Mouse (Mus musculus) forebrain, embryonic 10.5 days (tissue): ENCODE results near the gene Ktn1. TPM values are rescaled to one million over a fixed set of nuclear protein-coding genes. Genes with fewer than 3 reads are reported as not detected.

Experiments
- DNase-seq: peaks from one replicate; pipeline ENCODE4 v3.0.0-alpha.2; 2017; ENCODE audit warnings: low spot score; ENCODE audit errors: extremely low spot score
- H3K27ac ChIP-seq: fragments of 300-500 bp; sonication (generic); 2 replicates; pipeline ENCODE4 v1.5.1; 2016; ENCODE audit warnings: mild to moderate bottlenecking
- H3K27me3 ChIP-seq: fragments of 300-500 bp; sonication (generic); 2 replicates; pipeline ENCODE4 v1.6.1; 2016; ENCODE audit warnings: mild to moderate bottlenecking; ENCODE audit not compliant: poor library complexity, severe bottlenecking
- H3K36me3 ChIP-seq: fragments of 300-500 bp; sonication (generic); replicated peaks from 2 replicates; pipeline ENCODE4 v1.6.1; 2016; ENCODE audit warnings: mild to moderate bottlenecking, moderate library complexity
- H3K4me1 ChIP-seq: fragments of 300-500 bp; sonication (generic); 2 replicates; pipeline ENCODE4 v1.6.1; 2016
- H3K4me3 ChIP-seq: fragments of 300-500 bp; sonication (generic); 2 replicates; pipeline ENCODE4 v1.5.1; 2016; ENCODE audit warnings: mild to moderate bottlenecking, moderate library complexity
- H3K9me3 ChIP-seq: fragments of 300-500 bp; sonication (generic); 2 replicates; pipeline ENCODE4 v1.6.1; 2016; ENCODE audit warnings: mild to moderate bottlenecking, moderate library complexity
- WGBS: fragments of 180-500 bp; shearing (Covaris S2); methylation state at CpG from one replicate; pipeline ENCODE4 v1.1.7; 2016; 5-methylcytosine and 5-hydroxymethylcytosine counted together
- polyA plus RNA-seq: library from polyadenylated mRNA; unstranded; fragments of >200 nt; fragmentation: Nextera tagmentation; extraction: Ambion mirVana; gene quantifications from 2 replicates; pipeline ENCODE4 v1.2.1, GENCODE M21; 2016

Gene Ktn1
- polyA plus RNA-seq, 1 experiment from 2014 or later, result 66.5 TPM

- no peaks in the 10 kb centered on the region for H3K9me3 ChIP-seq
- no peaks in the 10 kb centered on the region for H3K4me1 ChIP-seq
- WGBS, result 97% methylated on average over 10 of the region's 10 CpGs
- no peak overlapping the region for H3K27ac ChIP-seq
- no peaks in the 10 kb centered on the region for H3K27me3 ChIP-seq
- no peak for DNase-seq
- no peak overlapping the region for H3K4me3 ChIP-seq
- H3K36me3 ChIP-seq, result peaks cover 96% of the 10 kb centered on the region
These were observed 34.6 kb downstream of the Ktn1 start for GRCm38 (mm10) chr14:47682886-47683285.

- Histone ChIP-seq H3K4me3 (no peak overlapping the region), H3K36me3 (peaks cover 98% of the 10 kb centered on the region)
- WGBS, result 93% methylated on average over 5 of the region's 5 CpGs
These were observed 36.3 kb downstream of the Ktn1 start for GRCm38 (mm10) chr14:47684579-47684978.

DNA sequence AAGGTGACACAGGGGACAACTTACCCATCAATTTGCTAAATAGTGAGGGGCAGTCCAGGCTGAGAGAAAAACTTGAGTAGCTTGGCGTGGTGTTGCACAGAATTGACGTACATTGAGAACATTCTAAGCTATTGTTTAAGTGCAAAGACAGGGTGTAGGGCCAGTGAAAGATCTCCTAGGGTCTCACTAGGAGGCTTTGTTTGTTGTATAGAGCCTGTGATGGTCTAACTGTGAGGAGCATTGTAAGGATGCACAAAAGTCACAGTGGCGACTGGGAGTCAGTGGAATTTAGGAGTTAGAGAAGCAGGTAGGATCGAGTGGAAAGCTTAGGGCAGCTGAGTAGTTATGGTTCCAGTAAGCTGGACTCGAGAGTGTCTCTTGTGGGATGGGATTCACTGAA is 50.9 kb downstream of the Ktn1 start:
- Histone ChIP-seq H3K4me3 (no peak overlapping the region), H3K4me1 (no peaks in the 10 kb centered on the region), H3K27me3 (no peaks in the 10 kb centered on the region), H3K36me3 (peaks cover 79% of the 10 kb centered on the region), H3K9me3 (no peaks in the 10 kb centered on the region), H3K27ac (no peak overlapping the region)
- WGBS, result 71% methylated on average over 5 of the region's 5 CpGs
- DNase-seq, result no peak

More at GRCm38 (mm10) chr14:47684579-47684978, 36.3 kb downstream of the Ktn1 start:
- no peak for DNase-seq
- no peaks in the 10 kb centered on the region for H3K27me3 ChIP-seq
- H3K4me1 ChIP-seq, result no peaks in the 10 kb centered on the region
- no peak overlapping the region for H3K27ac ChIP-seq
- no peaks in the 10 kb centered on the region for H3K9me3 ChIP-seq

- Histone ChIP-seq H3K36me3 (peaks cover 91% of the 10 kb centered on the region), H3K4me1 (no peaks in the 10 kb centered on the region), H3K27ac (no peak overlapping the region), H3K9me3 (no peaks in the 10 kb centered on the region), H3K4me3 (no peak overlapping the region), H3K27me3 (no peaks in the 10 kb centered on the region)
- DNase-seq, result no peak
- 81% methylated on average over 3 of the region's 3 CpGs for WGBS
These were observed 61.3 kb downstream of the Ktn1 start for GRCm38 (mm10) chr14:47709546-47709945.

DNA sequence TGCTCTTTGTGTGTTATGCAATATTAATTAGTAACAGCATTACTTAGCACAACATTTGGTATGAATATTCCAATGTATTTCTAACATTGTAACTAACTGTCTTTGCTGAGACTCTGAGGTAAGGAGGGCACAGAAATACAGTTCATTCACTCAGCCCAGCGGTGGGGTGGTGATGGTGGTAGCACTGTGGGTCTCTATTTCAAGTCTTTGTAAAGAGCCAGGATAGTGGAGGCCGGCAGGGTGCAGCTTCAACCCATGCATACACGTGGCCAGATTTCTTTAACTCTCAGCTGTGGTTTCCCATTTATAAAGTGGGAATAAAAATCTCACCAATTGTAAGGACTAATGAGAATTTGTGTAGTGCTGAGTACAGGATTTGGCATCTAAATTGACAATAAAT is 67.5 kb downstream of the Ktn1 start:
- WGBS, result 85% methylated on average over 3 of the region's 3 CpGs
- no peak overlapping the region for H3K27ac ChIP-seq
- no peaks in the 10 kb centered on the region for H3K9me3 ChIP-seq
- H3K4me3 ChIP-seq, result no peak overlapping the region
- no peaks in the 10 kb centered on the region for H3K27me3 ChIP-seq
- H3K36me3 ChIP-seq, result peaks cover 70% of the 10 kb centered on the region
- H3K4me1 ChIP-seq, result peaks cover 8% of the 10 kb centered on the region; the same call in 1 of the 2 replicates
- DNase-seq, result no peak

DNA sequence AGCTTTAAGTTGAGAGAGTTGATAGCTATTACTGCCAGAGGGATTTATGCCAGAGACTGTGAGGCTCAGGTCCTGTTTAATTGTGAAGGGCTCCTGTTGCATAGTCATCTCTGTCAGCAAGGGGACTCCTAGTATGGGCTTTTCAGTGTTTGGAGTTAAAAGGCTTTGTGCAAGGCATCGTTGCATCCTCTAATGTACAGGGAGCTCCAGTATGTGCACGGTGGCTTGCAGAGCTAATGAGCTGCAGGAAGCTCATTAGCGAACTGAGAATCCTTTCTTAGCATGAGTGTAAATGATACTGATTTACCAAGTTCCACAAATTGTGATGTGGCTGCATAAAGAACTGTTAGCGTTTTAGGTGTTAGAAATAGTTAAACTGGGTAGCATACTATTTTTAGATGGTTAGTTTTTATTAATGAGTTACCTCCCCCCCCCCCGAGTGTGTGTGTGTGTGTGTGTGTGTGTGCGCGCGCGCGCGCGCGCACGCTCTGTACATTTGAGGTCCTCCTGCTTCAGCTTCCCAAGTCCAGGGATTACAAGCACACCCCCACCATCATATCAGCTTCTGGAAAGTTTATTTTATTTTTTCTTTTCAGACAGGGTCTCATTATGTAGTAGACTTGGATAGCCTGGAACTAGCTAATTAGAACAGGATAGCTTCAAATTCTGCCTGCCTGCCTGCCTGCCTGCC is 69.8 kb downstream of the Ktn1 start:
- no peaks in the 10 kb centered on the region for H3K9me3 ChIP-seq
- H3K36me3 ChIP-seq, result peaks cover 68% of the 10 kb centered on the region
- H3K4me1 ChIP-seq, result peaks cover 8% of the 10 kb centered on the region; the same call in 1 of the 2 replicates
- H3K27ac ChIP-seq, result no peak overlapping the region
- WGBS, result 88% methylated on average over 14 of the region's 14 CpGs
- DNase-seq, result no peak
- H3K27me3 ChIP-seq, result no peaks in the 10 kb centered on the region
- no peak overlapping the region for H3K4me3 ChIP-seq

DNA sequence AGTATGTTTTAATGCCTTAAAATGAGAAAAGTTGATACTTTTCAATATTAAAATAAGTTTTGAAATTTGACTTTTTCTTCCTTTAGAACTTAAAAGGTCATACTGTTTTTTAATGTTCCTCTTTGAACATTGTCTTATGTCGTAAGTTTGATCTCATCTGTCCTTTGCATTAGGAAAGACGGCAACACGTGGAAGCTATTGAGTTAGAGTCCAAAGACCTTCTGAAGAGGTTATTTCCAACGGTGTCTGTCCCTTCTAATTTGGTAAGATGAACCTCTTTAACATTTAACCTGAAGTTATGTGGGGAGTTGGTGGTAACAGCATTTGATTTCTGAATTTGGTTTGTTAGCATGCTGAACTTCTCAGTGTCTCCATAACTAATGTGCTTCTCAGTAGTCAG is 71.8 kb downstream of the Ktn1 start:
- no peak for DNase-seq
- peaks cover 8% of the 10 kb centered on the region; the same call in 1 of the 2 replicates for H3K4me1 ChIP-seq
- H3K9me3 ChIP-seq, result no peaks in the 10 kb centered on the region
- H3K36me3 ChIP-seq, result peaks cover 71% of the 10 kb centered on the region
- H3K27me3 ChIP-seq, result no peaks in the 10 kb centered on the region
- H3K27ac ChIP-seq, result no peak overlapping the region
- WGBS, result 93% methylated on average over 4 of the region's 4 CpGs
- H3K4me3 ChIP-seq, result no peak overlapping the region

- Histone ChIP-seq H3K27me3 (no peaks in the 10 kb centered on the region), H3K27ac (no peak overlapping the region), H3K4me1 (no peaks in the 10 kb centered on the region), H3K9me3 (no peaks in the 10 kb centered on the region), H3K4me3 (no peak overlapping the region), H3K36me3 (peaks cover 81% of the 10 kb centered on the region)
- DNase-seq, result no peak
These were observed 74.8 kb downstream of the Ktn1 start for GRCm38 (mm10) chr14:47723035-47723434.

- no peak overlapping the region for H3K4me3 ChIP-seq
- no peaks in the 10 kb centered on the region for H3K27me3 ChIP-seq
- no peaks in the 10 kb centered on the region for H3K9me3 ChIP-seq
- H3K27ac ChIP-seq, result no peak overlapping the region
- no peaks in the 10 kb centered on the region for H3K4me1 ChIP-seq
- H3K36me3 ChIP-seq, result peaks cover 97% of the 10 kb centered on the region
- WGBS, result 98% methylated on average over 1 of the region's 1 CpGs
- no peak for DNase-seq
These were observed 80.3 kb downstream of the Ktn1 start for GRCm38 (mm10) chr14:47728594-47728993.

GRCm38 (mm10) chr14:47735354-47735753 is 87.1 kb downstream of the Ktn1 start:
- Histone ChIP-seq H3K4me3 (no peak overlapping the region), H3K4me1 (no peaks in the 10 kb centered on the region), H3K27me3 (no peaks in the 10 kb centered on the region), H3K27ac (no peak overlapping the region), H3K9me3 (no peaks in the 10 kb centered on the region), H3K36me3 (peaks cover 90% of the 10 kb centered on the region)
- WGBS, result 96% methylated on average over 12 of the region's 12 CpGs
- DNase-seq, result no peak

- Histone ChIP-seq H3K27me3 (no peaks in the 10 kb centered on the region), H3K4me1 (no peaks in the 10 kb centered on the region), H3K9me3 (no peaks in the 10 kb centered on the region), H3K36me3 (peaks cover 81% of the 10 kb centered on the region), H3K4me3 (no peak overlapping the region), H3K27ac (no peak overlapping the region)
- DNase-seq, result no peak
- 93% methylated on average over 8 of the region's 8 CpGs for WGBS
These were observed 88.2 kb downstream of the Ktn1 start for GRCm38 (mm10) chr14:47736471-47736870.

DNA sequence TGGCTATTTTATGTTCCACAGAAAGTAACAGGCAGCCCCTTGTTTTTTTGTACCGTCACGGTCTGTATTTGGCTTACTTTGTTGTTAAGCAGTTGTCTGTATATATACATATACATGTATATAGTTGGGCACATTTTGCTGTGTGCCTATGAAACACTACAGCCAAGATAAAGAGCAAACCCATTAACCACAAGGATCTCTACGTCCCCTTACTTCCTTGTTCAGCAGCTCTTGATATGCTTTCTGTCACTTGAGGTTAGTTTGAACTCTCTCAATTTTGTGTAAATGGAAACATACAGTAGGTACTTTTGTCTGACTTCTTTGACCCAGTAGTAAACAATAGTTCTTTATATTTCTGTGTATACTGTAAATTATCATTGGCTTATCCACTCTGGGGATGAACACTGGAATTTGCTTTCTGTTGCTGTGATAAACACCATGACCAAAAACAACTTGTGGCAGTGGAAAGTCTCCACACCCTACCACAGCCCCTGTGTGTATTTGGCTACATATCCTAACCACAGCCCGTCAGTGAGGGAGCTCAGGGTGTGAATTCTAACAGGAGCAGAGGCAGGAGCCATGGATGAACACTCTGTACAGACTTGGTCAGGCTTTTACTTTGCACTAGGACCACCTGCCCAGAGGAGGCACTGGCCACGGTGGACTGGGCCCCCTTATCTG is 92.2 kb downstream of the Ktn1 start:
- Histone ChIP-seq H3K36me3 (peaks cover 50% of the 10 kb centered on the region), H3K4me1 (0 out of 2 replicates have a peak, but pooled peaks cover 2% of the 10 kb centered on the region), H3K9me3 (no peaks in the 10 kb centered on the region), H3K27ac (no peak overlapping the region), H3K27me3 (no peaks in the 10 kb centered on the region), H3K4me3 (no peak overlapping the region)
- DNase-seq, result no peak
- 94% methylated on average over 5 of the region's 5 CpGs for WGBS

- Histone ChIP-seq H3K27ac (no peak overlapping the region), H3K9me3 (no peaks in the 10 kb centered on the region), H3K4me1 (0 out of 2 replicates have a peak, but pooled peaks cover 2% of the 10 kb centered on the region), H3K36me3 (peaks cover 44% of the 10 kb centered on the region), H3K27me3 (no peaks in the 10 kb centered on the region), H3K4me3 (no peak overlapping the region)
- WGBS, result 99% methylated on average over 2 of the region's 2 CpGs
- no peak for DNase-seq
These were observed 92.8 kb downstream of the Ktn1 start for GRCm38 (mm10) chr14:47741046-47741445.
